Mouse (Mus musculus) liver, adult 2 months (tissue): ENCODE measurements around the gene Arpc3. TPM values are rescaled to one million over a fixed set of nuclear protein-coding genes. Genes with fewer than 3 reads are reported as not detected.
A peak's percentile ranks its signal among the peaks of the same experiment; 100 is the strongest.

ENCODE experiments used
- DNase-seq: peaks from one replicate; pipeline ENCODE4 v3.0.0-alpha.2; 2011; ENCODE audit warnings: low read depth, low spot score; ENCODE audit errors: extremely low read depth
- H3K27ac ChIP-seq: fragments of 200-500 bp; replicated peaks from 2 replicates; pipeline ENCODE4 v1.5.1; 2012; ENCODE audit warnings: low read depth, mild to moderate bottlenecking, control low read depth, inconsistent platforms, low read length; ENCODE audit not compliant: insufficient read depth
- H3K27me3 ChIP-seq: fragments of 200-500 bp; 2 replicates; pipeline ENCODE4 v1.6.1; 2012; ENCODE audit warnings: mild to moderate bottlenecking, moderate library complexity, low read length, inconsistent platforms; ENCODE audit not compliant: control insufficient read depth, insufficient read depth
- H3K36me3 ChIP-seq: fragments of 200-500 bp; 2 replicates; pipeline ENCODE4 v1.6.1; 2012; ENCODE audit warnings: low read length, inconsistent platforms; ENCODE audit not compliant: control insufficient read depth, insufficient read depth
- H3K4me1 ChIP-seq: fragments of 200-500 bp; 2 replicates; pipeline ENCODE4 v1.6.1; 2011; ENCODE audit warnings: low read length; ENCODE audit not compliant: control insufficient read depth, insufficient read depth
- H3K4me3 ChIP-seq: fragments of 200-500 bp; 2 replicates; pipeline ENCODE4 v1.5.1; 2011; ENCODE audit warnings: low read depth, mild to moderate bottlenecking, control low read depth, low read length, moderate library complexity; ENCODE audit not compliant: insufficient read depth
- H3K79me2 ChIP-seq: fragments of 200-500 bp; 2 replicates; pipeline ENCODE4 v1.6.1; 2012; ENCODE audit warnings: inconsistent platforms, mild to moderate bottlenecking, low read length, moderate library complexity; ENCODE audit not compliant: control insufficient read depth, insufficient read depth
- H3K9ac ChIP-seq: fragments of 200-500 bp; 2 replicates; pipeline ENCODE4 v1.6.1; 2012; ENCODE audit warnings: low read depth, mild to moderate bottlenecking, control low read depth, inconsistent platforms, low read length
- CTCF ChIP-seq: fragments of 200-500 bp; IDR thresholded peaks from 2 replicates; pipeline ENCODE4 v1.5.1; 2011; ENCODE audit warnings: low read depth, low read length, control low read depth
- POLR2A ChIP-seq: fragments of 200-500 bp; IDR thresholded peaks from 2 replicates; pipeline ENCODE4 v1.6.1; 2011; ENCODE audit warnings: low read length, control low read depth; ENCODE audit not compliant: insufficient read depth; ENCODE audit errors: extremely low read depth
- WGBS: fragments of 180-500 bp; shearing (Covaris S2); methylation state at CpG from one replicate; pipeline ENCODE4 v1.1.7; 2018; 5-methylcytosine and 5-hydroxymethylcytosine counted together
- polyA plus RNA-seq: library from polyadenylated mRNA; depleted of rRNA; stranded (reverse); fragments of >200 nt; gene quantifications from 2 replicates; pipeline ENCODE4 v1.2.3, GENCODE M21; 2012
- total RNA-seq: library from RNA; depleted of rRNA; stranded (reverse); fragments of >200 nt; gene quantifications from 2 replicates; pipeline ENCODE4 v1.2.3, GENCODE M21; 2014

Gene Arpc3
- total and polyA plus RNA-seq, 2 experiments = 119 to 121 TPM

DNA sequence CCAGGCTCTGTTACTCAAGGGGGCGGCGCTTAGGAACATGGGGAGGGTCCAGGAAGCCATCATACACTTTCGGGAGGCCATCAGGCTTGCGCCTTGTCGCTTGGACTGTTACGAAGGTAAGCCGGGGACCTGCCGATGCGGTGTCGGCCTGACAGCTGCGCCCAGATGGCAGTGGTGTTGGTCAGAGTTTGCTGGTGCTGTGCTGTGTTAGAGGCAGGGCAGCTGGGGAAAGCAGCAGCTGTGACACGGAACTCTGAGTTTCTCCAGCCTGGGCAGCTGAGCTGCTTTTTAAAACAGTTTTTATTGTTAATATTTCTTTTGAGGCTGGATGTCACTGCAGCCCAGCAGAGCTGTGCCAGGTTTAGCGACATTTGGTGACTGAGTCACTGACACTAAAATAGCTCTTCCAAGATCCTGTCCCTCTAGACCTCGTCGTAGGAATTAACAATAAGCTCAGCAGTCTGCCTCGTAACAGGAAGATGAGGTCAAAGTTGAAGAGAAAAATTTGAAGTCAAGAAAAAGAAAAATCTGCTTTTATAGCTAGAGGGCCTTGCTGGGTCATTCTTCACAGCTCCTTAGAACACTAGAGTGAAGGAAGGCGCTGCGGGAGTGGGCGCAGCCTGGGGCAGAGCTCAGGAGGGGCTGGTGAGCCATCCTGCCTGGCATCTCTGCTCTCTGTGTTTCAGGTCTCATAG is 47.9 kb downstream of the Arpc3 start:
- WGBS = 82% methylated on average over 19 of the region's 19 CpGs
- Histone ChIP-seq H3K79me2 (no peaks in the 10 kb centered on the region), H3K27me3 (no peaks in the 10 kb centered on the region), H3K27ac (peak overlapping the region; percentile 45; the same call in 1 of the 2 replicates), H3K4me3 (no peak overlapping the region), H3K36me3 (peaks cover 34% of the 10 kb centered on the region), H3K4me1 (no peaks in the 10 kb centered on the region; the same call in 1 of the 2 replicates), H3K9ac (0 out of 2 replicates have a peak overlapping the region, but pooled peaks have one; percentile 28)
- no peak for DNase-seq
- TF ChIP-seq CTCF (no peak), POLR2A (no peak)

DNA sequence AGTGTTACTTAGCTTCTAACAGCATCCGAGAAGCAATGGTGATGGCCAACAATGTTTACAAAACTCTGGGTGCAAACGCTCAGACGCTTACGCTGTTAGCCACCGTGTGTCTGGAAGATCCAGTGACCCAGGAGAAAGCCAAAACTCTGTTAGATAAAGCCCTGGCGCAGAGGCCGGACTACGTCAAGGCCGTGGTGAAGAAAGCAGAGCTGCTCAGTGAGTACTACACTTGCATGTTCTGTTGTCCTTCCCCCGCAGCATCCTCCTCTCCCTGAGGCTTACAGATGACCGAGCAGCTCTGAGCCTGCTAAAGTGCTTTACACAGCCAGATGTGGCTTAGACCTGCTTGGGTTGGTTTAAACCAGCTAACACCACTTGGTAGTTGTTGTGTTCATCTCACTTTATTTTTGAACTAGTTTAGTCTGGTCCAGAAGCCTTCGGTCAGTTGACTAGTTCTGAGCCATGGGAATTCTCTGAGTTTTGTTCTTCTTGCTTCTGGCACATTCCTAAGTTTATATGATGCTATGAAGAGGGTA is 48.5 kb downstream of the Arpc3 start:
- H3K4me1 ChIP-seq = no peaks in the 10 kb centered on the region; the same call in 1 of the 2 replicates
- 0 out of 2 replicates have a peak overlapping the region, but pooled peaks have one; percentile 45 for H3K27ac ChIP-seq
- TF ChIP-seq POLR2A (no peak), CTCF (no peak)
- no peak for DNase-seq
- WGBS = 85% methylated on average over 12 of the region's 12 CpGs
- H3K9ac ChIP-seq = no peak overlapping the region
- no peaks in the 10 kb centered on the region for H3K79me2 ChIP-seq
- H3K36me3 ChIP-seq = peaks cover 34% of the 10 kb centered on the region
- no peak overlapping the region for H3K4me3 ChIP-seq
- H3K27me3 ChIP-seq = no peaks in the 10 kb centered on the region

DNA sequence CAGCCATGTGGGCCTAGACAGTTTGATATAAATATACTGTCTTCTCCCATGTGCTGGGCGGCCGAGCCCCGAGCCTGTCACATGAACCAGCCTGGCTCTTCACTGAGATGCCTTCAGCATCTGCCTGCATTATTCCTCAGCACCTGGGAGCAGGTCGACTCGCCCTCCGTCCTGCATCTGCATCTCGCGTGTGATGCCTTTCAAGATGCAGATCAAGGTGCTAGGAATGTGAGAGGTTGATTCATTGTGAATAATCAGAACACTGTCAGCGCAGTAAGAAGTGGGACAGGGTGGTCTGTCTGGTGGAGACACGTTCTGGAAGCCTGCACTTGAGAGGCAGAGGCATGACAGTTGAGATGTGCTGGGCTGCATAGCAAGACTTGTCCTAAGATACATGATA is 52.8 kb downstream of the Arpc3 start:
- 97% methylated on average over 10 of the region's 10 CpGs for WGBS
- H3K9ac ChIP-seq = no peak overlapping the region
- H3K36me3 ChIP-seq = peaks cover 12% of the 10 kb centered on the region
- no peak for DNase-seq
- H3K79me2 ChIP-seq = no peaks in the 10 kb centered on the region
- H3K27me3 ChIP-seq = no peaks in the 10 kb centered on the region
- H3K27ac ChIP-seq = no peak overlapping the region
- H3K4me3 ChIP-seq = no peak overlapping the region
- H3K4me1 ChIP-seq = no peaks in the 10 kb centered on the region
- TF ChIP-seq CTCF (no peak), POLR2A (no peak)

DNA sequence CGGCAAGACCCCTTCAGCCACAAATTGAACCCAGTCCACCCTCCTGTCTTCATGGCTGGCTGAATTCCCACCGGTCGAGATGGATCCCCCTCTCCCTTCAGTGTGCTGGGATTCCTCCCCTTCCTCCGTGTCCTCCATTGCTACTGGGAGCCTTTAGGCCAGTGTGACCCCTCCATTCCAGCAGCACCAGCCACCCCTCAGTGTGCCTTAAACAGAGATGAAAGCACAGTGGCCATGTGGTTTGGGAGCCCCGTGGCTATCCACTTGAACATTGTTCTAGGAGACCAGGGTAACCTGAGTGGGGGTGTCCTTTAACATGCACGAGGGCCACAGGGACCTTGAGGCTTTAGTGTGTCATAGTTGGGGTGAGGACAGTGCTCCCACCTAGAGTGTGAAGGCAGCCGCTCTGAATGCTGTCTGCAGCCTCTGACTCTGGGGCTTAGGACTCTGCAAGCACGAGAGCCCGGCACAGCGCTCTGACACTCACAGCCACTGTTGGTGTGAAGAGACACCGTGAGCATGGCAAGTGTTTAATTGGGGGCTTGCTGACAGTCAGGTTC is 53.5 kb downstream of the Arpc3 start:
- no peaks in the 10 kb centered on the region for H3K27me3 ChIP-seq
- DNase-seq = no peak
- no peak overlapping the region for H3K4me3 ChIP-seq
- WGBS = 95% methylated on average over 11 of the region's 11 CpGs
- no peak overlapping the region for H3K9ac ChIP-seq
- TF ChIP-seq POLR2A = no peak
- TF ChIP-seq CTCF = no peak
- no peaks in the 10 kb centered on the region for H3K79me2 ChIP-seq
- peaks cover 12% of the 10 kb centered on the region; the same call in 1 of the 2 replicates for H3K36me3 ChIP-seq
- H3K4me1 ChIP-seq = no peaks in the 10 kb centered on the region
- no peak overlapping the region for H3K27ac ChIP-seq

DNA sequence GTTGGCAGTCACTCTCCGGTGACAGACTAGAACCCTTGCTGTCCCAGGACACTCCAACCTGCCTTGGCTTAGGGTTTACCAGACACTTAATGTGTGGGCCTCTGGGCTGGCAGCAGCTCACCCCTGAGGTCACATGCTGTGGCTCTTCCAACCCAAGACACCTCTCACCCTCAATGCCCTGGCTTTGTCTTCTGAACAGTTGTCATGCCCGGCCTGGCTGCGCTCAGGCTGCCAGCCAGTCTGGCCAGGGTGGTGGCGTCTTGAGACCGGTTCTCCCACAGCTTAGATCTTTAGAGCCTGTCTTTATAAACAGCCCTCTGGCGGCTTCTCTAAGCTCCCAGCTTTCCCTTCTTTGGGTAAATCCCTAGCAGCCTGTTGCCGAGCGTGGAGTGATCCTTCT is 56.2 kb downstream of the Arpc3 start:
- 94% methylated on average over 8 of the region's 8 CpGs for WGBS
- TF ChIP-seq POLR2A (no peak), CTCF (no peak)
- no peak overlapping the region for H3K9ac ChIP-seq
- H3K4me3 ChIP-seq = no peak overlapping the region
- no peaks in the 10 kb centered on the region for H3K79me2 ChIP-seq
- H3K27ac ChIP-seq = no peak overlapping the region
- H3K4me1 ChIP-seq = peaks cover 13% of the 10 kb centered on the region
- peaks cover 5% of the 10 kb centered on the region; the same call in 1 of the 2 replicates for H3K36me3 ChIP-seq
- H3K27me3 ChIP-seq = no peaks in the 10 kb centered on the region
- DNase-seq = no peak
